Mouse (Mus musculus) intestine, embryonic 16.5 days (tissue): ENCODE results near the gene Vps37c. TPM values are rescaled to one million over a fixed set of nuclear protein-coding genes. Genes with fewer than 3 reads are reported as not detected.

Experiments used
- ATAC-seq: fragments of 200-750 bp; cut with Nextera tagmentation; 2 replicates; pipeline ENCODE4 v1.8.0; 2017; ENCODE audit warnings: moderate TSS enrichment, moderate library complexity
- H3K27ac ChIP-seq: fragments of 300-500 bp; sonication (generic); 2 replicates; pipeline ENCODE4 v1.5.1; 2014; ENCODE audit warnings: mild to moderate bottlenecking, low read length
- H3K27me3 ChIP-seq: fragments of 300-500 bp; sonication (generic); replicated peaks from 2 replicates; pipeline ENCODE4 v1.6.1; 2014; ENCODE audit warnings: low read length, control low read depth, mixed read lengths; ENCODE audit not compliant: control insufficient read depth, insufficient read depth
- H3K36me3 ChIP-seq: fragments of 300-500 bp; sonication (generic); 2 replicates; pipeline ENCODE4 v1.6.1; 2014; ENCODE audit warnings: low read length, control low read depth; ENCODE audit not compliant: control insufficient read depth, insufficient read depth
- H3K4me1 ChIP-seq: fragments of 300-500 bp; sonication (generic); 2 replicates; pipeline ENCODE4 v1.6.1; 2014; ENCODE audit warnings: low read length, control low read depth, mixed read lengths; ENCODE audit not compliant: control insufficient read depth, insufficient read depth
- H3K4me2 ChIP-seq: fragments of 300-500 bp; sonication (generic); 2 replicates; pipeline ENCODE4 v1.6.1; 2014; ENCODE audit warnings: low read depth, low read length, control low read depth
- H3K4me3 ChIP-seq: fragments of 300-500 bp; sonication (generic); 2 replicates; pipeline ENCODE4 v1.5.1; 2014; ENCODE audit warnings: mild to moderate bottlenecking, low read length
- H3K9ac ChIP-seq: fragments of 300-500 bp; sonication (generic); 2 replicates; pipeline ENCODE4 v1.6.1; 2014; ENCODE audit warnings: low read depth, low read length
- H3K9me3 ChIP-seq: fragments of 300-500 bp; sonication (generic); 2 replicates; pipeline ENCODE4 v1.6.1; 2016; ENCODE audit warnings: low read length, control low read depth; ENCODE audit not compliant: control insufficient read depth
- WGBS: fragments of 180-500 bp; shearing (Covaris S2); extraction: QIAGEN DNeasy Blood & Tissue Kit; methylation state at CpG from one replicate; pipeline ENCODE4 v1.1.7; 2014; 5-methylcytosine and 5-hydroxymethylcytosine counted together
- polyA plus RNA-seq: library from polyadenylated mRNA; unstranded; fragments of >200 nt; fragmentation: Nextera tagmentation; extraction: Ambion mirVana; gene quantifications from 2 replicates; pipeline ENCODE4 v1.2.1, GENCODE M21; 2015

Gene Vps37c
- polyA plus RNA-seq, 1 experiment from 2014 or later = 36.2 TPM

DNA sequence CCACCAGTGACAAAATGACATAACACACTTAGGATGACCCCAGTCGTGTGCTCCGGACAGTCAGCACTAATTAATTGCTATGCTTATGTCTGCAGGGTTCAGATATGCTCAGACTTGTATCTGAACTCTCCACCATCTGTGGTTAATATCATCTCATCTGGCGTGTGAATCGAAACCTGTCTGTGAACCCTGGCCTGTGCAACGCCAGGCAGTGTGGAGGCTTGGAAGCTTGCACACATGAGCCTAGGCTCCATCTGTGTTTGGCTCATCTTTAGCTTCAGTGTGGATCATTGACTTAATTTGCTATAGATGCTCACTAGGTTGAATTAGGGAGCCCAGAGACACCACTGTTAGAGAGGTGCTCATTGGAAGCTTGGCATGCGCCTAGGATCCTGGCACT is 73.9 kb downstream of the Vps37c start:
- no peak for ATAC-seq
- Histone ChIP-seq H3K4me1 (peaks cover 9% of the 10 kb centered on the region; the same call in 1 of the 2 replicates), H3K4me2 (no peak overlapping the region), H3K9ac (no peak overlapping the region), H3K4me3 (no peak overlapping the region), H3K36me3 (no peaks in the 10 kb centered on the region), H3K27me3 (no peaks in the 10 kb centered on the region), H3K9me3 (no peaks in the 10 kb centered on the region), H3K27ac (no peak overlapping the region)
- WGBS = 69% methylated on average over 6 of the region's 6 CpGs

DNA sequence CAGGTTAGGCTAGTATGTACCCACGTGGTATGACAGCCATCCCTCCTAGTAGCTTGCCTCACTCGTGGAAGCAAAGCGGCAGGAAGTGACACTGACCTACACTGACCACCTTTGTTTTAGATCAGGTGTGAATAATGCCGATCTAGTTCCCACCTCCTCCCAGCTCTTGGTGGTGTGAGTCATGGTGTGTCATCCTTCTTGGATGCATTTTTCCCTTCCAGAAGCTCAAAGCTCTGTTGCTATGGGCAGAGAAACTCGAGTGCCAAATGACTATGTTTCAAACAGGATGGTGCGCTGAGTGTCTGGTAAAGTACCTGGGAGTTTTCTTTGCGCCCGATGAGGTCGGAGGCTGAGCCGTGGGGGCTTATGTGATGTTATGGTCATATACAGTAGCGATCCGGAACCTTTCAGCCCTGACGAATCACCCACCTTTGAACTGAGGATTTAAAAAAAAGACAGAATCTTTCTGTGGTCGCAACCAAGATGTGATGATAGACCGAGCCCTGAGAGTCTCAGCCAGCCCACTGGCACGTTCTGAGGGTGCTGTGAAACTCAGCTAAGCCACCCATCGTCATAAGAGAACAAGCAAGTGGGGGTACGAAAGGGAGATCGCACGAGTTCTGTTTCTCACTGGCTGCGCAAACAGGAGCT is 75.0 kb downstream of the Vps37c start:
- no peak for ATAC-seq
- Histone ChIP-seq H3K9me3 (no peaks in the 10 kb centered on the region), H3K4me3 (no peak overlapping the region)

More for the DNA sequence above, 75.0 kb downstream of the Vps37c start:
- Histone ChIP-seq H3K4me1 (peaks cover 6% of the 10 kb centered on the region; the same call in 1 of the 2 replicates), H3K27ac (no peak overlapping the region), H3K27me3 (no peaks in the 10 kb centered on the region), H3K36me3 (no peaks in the 10 kb centered on the region), H3K9ac (no peak overlapping the region), H3K4me2 (no peak overlapping the region)
- WGBS = 78% methylated on average over 21 of the region's 21 CpGs

Other genes with a start within 250 kb of the Vps37c start
- 0.18 and 0.55 TPM in 2 replicates for gene Lrrc10b, start 231.3 kb upstream of the Vps37c start, polyA plus RNA-seq
- gene Ppp1r32, start 205.8 kb upstream of the Vps37c start, polyA plus RNA-seq = 2.0 and 3.4 TPM in 2 replicates
- gene Cpsf7, start 163.5 kb upstream of the Vps37c start, polyA plus RNA-seq = 29.7 and 30.9 TPM in 2 replicates
- gene Sdhaf2, start 162.6 kb upstream of the Vps37c start, polyA plus RNA-seq = 57.4 and 60.9 TPM in 2 replicates
- 25.9 and 28.4 TPM in 2 replicates for gene Tmem216, start 132.5 kb upstream of the Vps37c start, polyA plus RNA-seq
- gene Cyb561a3, start 111.6 kb upstream of the Vps37c start, polyA plus RNA-seq = 22.5 and 23.0 TPM in 2 replicates
- gene Tmem138, start 111.4 kb upstream of the Vps37c start, polyA plus RNA-seq = 23.9 and 27.5 TPM in 2 replicates
- gene Ddb1, start 83.4 kb upstream of the Vps37c start, polyA plus RNA-seq = 268 and 271 TPM in 2 replicates
- 70.8 and 81.3 TPM in 2 replicates for gene Tkfc, start 83.1 kb upstream of the Vps37c start, polyA plus RNA-seq
- 4.8 and 5.5 TPM in 2 replicates for gene Vwce, start 54.5 kb upstream of the Vps37c start, polyA plus RNA-seq
- 0.71 and 0.78 TPM in 2 replicates for gene Pga5, start 10.7 kb upstream of the Vps37c start, polyA plus RNA-seq
- 0.17 TPM in 1 of 2 replicates, not detected in the other for gene Cd5, start 50.3 kb downstream of the Vps37c start, polyA plus RNA-seq
- gene Cd6, start 141.3 kb downstream of the Vps37c start, polyA plus RNA-seq = 0.23 and 0.38 TPM in 2 replicates
- 0.48 and 0.56 TPM in 2 replicates for gene Slc15a3, start 151.0 kb downstream of the Vps37c start, polyA plus RNA-seq
- gene Tmem132a, start 181.2 kb downstream of the Vps37c start, polyA plus RNA-seq = 29.9 and 32.3 TPM in 2 replicates
- 72.8 and 78.7 TPM in 2 replicates for gene Tmem109, start 193.3 kb downstream of the Vps37c start, polyA plus RNA-seq
- 32.1 and 35.0 TPM in 2 replicates for gene Prpf19, start 206.5 kb downstream of the Vps37c start, polyA plus RNA-seq
- gene Zp1, start 231.9 kb downstream of the Vps37c start, polyA plus RNA-seq = not detected in 2 replicates
- 0.05 and 0.11 TPM in 2 replicates for gene Ptgdr2, start 248.4 kb downstream of the Vps37c start, polyA plus RNA-seq